Mouse (Mus musculus) adrenal gland, postnatal 25 days (tissue): ENCODE measurements around the gene Tmem92. TPM values are rescaled to one million over a fixed set of nuclear protein-coding genes. Genes with fewer than 3 reads are reported as not detected.

Source experiments
- DNase-seq: peaks from one replicate; pipeline ENCODE4 v3.0.0; 2021; ENCODE audit warnings: mixed read lengths
- total RNA-seq: library from RNA; stranded (reverse); gene quantifications from 2 replicates; pipeline ENCODE4 v1.2.3, GENCODE M21; 2021

The Tmem92 gene
- total RNA-seq, 1 experiment from 2014 or later = not detected

DNA sequence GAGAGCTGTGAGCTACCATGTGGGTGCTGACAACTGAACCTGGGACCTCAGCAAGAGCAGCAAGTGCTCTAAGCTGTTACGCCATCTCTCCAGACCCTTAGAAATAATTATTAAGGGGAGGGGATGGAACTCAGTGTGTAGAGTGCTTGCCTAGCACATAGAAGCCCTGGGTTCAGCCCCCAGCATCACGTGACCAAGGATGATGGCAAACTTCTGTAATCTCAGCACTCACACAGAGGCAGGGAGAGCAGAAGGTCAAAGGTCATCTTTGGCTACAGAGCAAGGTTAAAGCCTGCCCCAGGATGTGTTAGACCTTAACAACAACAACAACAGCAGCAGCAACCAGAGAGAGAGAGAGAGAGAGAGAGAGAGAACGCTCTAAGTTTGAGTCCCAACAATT lies 54.0 kb downstream of the Tmem92 start:
- no peak for DNase-seq

DNA sequence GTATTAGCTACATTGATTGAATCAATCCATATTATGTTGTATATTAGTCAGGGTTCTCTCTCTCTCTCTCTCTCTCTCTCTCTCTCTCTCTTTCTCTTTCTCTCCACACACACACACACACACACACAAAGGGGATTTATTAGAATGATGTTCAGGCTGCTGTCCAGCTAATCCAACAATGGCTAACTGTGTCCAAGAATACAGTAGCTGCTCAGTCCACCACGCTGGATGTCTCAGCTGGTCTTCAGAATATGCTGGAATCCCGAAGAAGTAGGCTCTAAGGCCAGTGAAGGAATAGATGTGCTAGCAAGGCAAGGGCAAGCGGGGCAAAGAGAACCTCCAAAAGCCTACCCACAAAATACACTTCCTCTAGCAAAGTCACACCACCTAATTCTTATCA lies 55.2 kb downstream of the Tmem92 start:
- DNase-seq = no peak

Other genes with a start within 250 kb of the Tmem92 start
- 13.1 and 18.3 TPM in 2 replicates for gene Rsad1, start 233.4 kb downstream of the Tmem92 start, total RNA-seq
- gene Chad, start 217.7 kb downstream of the Tmem92 start, total RNA-seq = not detected in 2 replicates
- gene Acsf2, start 180.8 kb downstream of the Tmem92 start, total RNA-seq = 120 and 121 TPM in 2 replicates
- 90.9 and 112 TPM in 2 replicates for gene Lrrc59, start 152.9 kb downstream of the Tmem92 start, total RNA-seq
- gene Mrpl27, start 128.9 kb downstream of the Tmem92 start, total RNA-seq = 74.4 and 84.2 TPM in 2 replicates
- gene Eme1, start 128.7 kb downstream of the Tmem92 start, total RNA-seq = 0.85 and 2.1 TPM in 2 replicates
- gene Xylt2, start 105.2 kb downstream of the Tmem92 start, total RNA-seq = 16.0 and 22.1 TPM in 2 replicates
- not detected in 2 replicates for gene Gm11541, start 78.2 kb downstream of the Tmem92 start, total RNA-seq
- gene Cdc34b, start 40.9 kb downstream of the Tmem92 start, total RNA-seq = 0.55 TPM in 1 of 2 replicates, not detected in the other
- 74.0 and 116 TPM in 2 replicates for gene Col1a1, start 153.5 kb upstream of the Tmem92 start, total RNA-seq
- gene Hils1, start 184.9 kb upstream of the Tmem92 start, total RNA-seq = not detected in 2 replicates
- not detected in 2 replicates for gene Sgca, start 193.6 kb upstream of the Tmem92 start, total RNA-seq
- 125 and 146 TPM in 2 replicates for gene Ppp1r9b, start 208.3 kb upstream of the Tmem92 start, total RNA-seq
- gene Samd14, start 227.2 kb upstream of the Tmem92 start, total RNA-seq = 3.0 and 4.4 TPM in 2 replicates